Mouse (Mus musculus) lung, postnatal 10 days (tissue): ENCODE data around the gene Kin.

ENCODE experiments used
- DNase-seq: peaks from one replicate; pipeline ENCODE4 v3.0.0; 2021

Kin gene

GRCm38 (mm10) chr2:10080310-10081010 lies at the start of gene Kin, which contains the start of gene Atp5c1:
Kin (plus strand) TSS chr2:10080593.
Atp5c1 (minus strand) TSS chr2:10080510.
- DNase-seq = peak; percentile 99

- DNase-seq = no peak
Observed at GRCm38 (mm10) chr2:10033684-10034083, 46.7 kb upstream of the Kin start.

- no peak for DNase-seq
Observed at GRCm38 (mm10) chr2:10034976-10035375, 45.4 kb upstream of the Kin start.

GRCm38 (mm10) chr2:10047758-10048436 lies 32.5 kb upstream of the Kin start:
- DNase-seq = peak; percentile 21

- peak; percentile 97 for DNase-seq
Observed at GRCm38 (mm10) chr2:10048461-10048860, 31.9 kb upstream of the Kin start, which contains the start of gene Taf3. Taf3 (minus strand) TSS chr2:10048596.

- DNase-seq = no peak
Observed at GRCm38 (mm10) chr2:10049456-10049855, 30.9 kb upstream of the Kin start.

- no peak for DNase-seq
Observed at GRCm38 (mm10) chr2:10050878-10051277, 29.5 kb upstream of the Kin start.

- no peak for DNase-seq
Observed at GRCm38 (mm10) chr2:10051996-10052395, 28.4 kb upstream of the Kin start.

- DNase-seq = no peak
Observed at GRCm38 (mm10) chr2:10058836-10059235, 21.6 kb upstream of the Kin start.

- DNase-seq = no peak
Observed at GRCm38 (mm10) chr2:10071751-10072150, 8.6 kb upstream of the Kin start.

- DNase-seq = no peak
Observed at GRCm38 (mm10) chr2:10074470-10074869, 5.9 kb upstream of the Kin start.

- no peak for DNase-seq
Observed at GRCm38 (mm10) chr2:10076675-10077074, 3.7 kb upstream of the Kin start.

- no peak for DNase-seq
Observed at GRCm38 (mm10) chr2:10079745-10080309, 566 bp upstream of the Kin start.

GRCm38 (mm10) chr2:10081453-10082080 lies 1.2 kb downstream of the Kin start:
- no peak for DNase-seq

GRCm38 (mm10) chr2:10082737-10083136 lies 2.3 kb downstream of the Kin start:
- no peak for DNase-seq

- no peak for DNase-seq
Observed at GRCm38 (mm10) chr2:10087256-10087850, 7.0 kb downstream of the Kin start.

GRCm38 (mm10) chr2:10094327-10095100 lies 14.1 kb downstream of the Kin start:
- DNase-seq = no peak

- peak; percentile 51 for DNase-seq
Observed at GRCm38 (mm10) chr2:10098598-10099215, 18.3 kb downstream of the Kin start.

- DNase-seq = no peak
Observed at GRCm38 (mm10) chr2:10100471-10100870, 20.1 kb downstream of the Kin start.

GRCm38 (mm10) chr2:10101180-10101579 lies 20.8 kb downstream of the Kin start:
- DNase-seq = peak; percentile 44

GRCm38 (mm10) chr2:10108535-10109189 lies 28.3 kb downstream of the Kin start:
- no peak for DNase-seq
